Mouse (Mus musculus) brown adipose tissue, adult 24 weeks (tissue): Measurements from ENCODE around the gene Frmpd3. TPM values are rescaled to one million over a fixed set of nuclear protein-coding genes. Genes with fewer than 3 reads are reported as not detected.
"Not testable (repeated sequence)": the region's sequence is repeated elsewhere in the genome, so short reads cannot be mapped to it uniquely, and the experiment has no call there.

Experiments used
- H3K27ac ChIP-seq: fragments of 200-500 bp; replicated peaks from 2 replicates; pipeline ENCODE4 v1.5.1; 2012; ENCODE audit warnings: low read depth, mild to moderate bottlenecking, low read length
- H3K4me1 ChIP-seq: fragments of 200-500 bp; 2 replicates; pipeline ENCODE4 v1.6.1; 2012; ENCODE audit warnings: low read length, mixed read lengths; ENCODE audit not compliant: control insufficient read depth, insufficient read depth, insufficient read length
- H3K4me3 ChIP-seq: fragments of 200-500 bp; 2 replicates; pipeline ENCODE4 v1.5.1; 2012; ENCODE audit warnings: low read depth, mild to moderate bottlenecking, low read length, moderate library complexity; ENCODE audit not compliant: insufficient read depth
- polyA plus RNA-seq: library from polyadenylated mRNA; stranded (reverse); fragments of >200 nt; gene quantifications from 2 replicates; pipeline ENCODE4 v1.2.4, GENCODE M21; 2012; ENCODE audit not compliant: missing spikeins, insufficient read depth, insufficient read length

The Frmpd3 gene
- 4.0 and 4.1 TPM in 2 replicates for polyA plus RNA-seq

GRCm38 (mm10) chrX:140341656-140342392 lies at the start of gene Frmpd3:
Gene Frmpd3 (plus strand): TSS chrX:140342263.
- Histone ChIP-seq H3K4me1 (no peaks in the 10 kb centered on the region), H3K4me3 (no peak within 1 kb of the TSS), H3K27ac (no peak within 1 kb of the TSS)

- Histone ChIP-seq H3K4me3 (no peak overlapping the region), H3K27ac (no peak overlapping the region), H3K4me1 (no peaks in the 10 kb centered on the region)
Observed at GRCm38 (mm10) chrX:140303731-140304130, 38.3 kb upstream of the Frmpd3 start.

GRCm38 (mm10) chrX:140305652-140306051 lies 36.4 kb upstream of the Frmpd3 start:
- H3K4me1 ChIP-seq: no peaks in the 10 kb centered on the region
- H3K4me3 ChIP-seq: no peak overlapping the region
- H3K27ac ChIP-seq: no peak overlapping the region

GRCm38 (mm10) chrX:140317931-140318330 lies 24.1 kb upstream of the Frmpd3 start:
- Histone ChIP-seq H3K4me1 (no peaks in the 10 kb centered on the region), H3K4me3 (no peak overlapping the region), H3K27ac (no peak overlapping the region)

GRCm38 (mm10) chrX:140319131-140319530 lies 22.9 kb upstream of the Frmpd3 start:
- Histone ChIP-seq H3K4me1 (no peaks in the 10 kb centered on the region), H3K27ac (no peak overlapping the region), H3K4me3 (no peak overlapping the region)

- not testable (repeated sequence) for H3K27ac ChIP-seq, H3K4me3 ChIP-seq, H3K4me1 ChIP-seq
Observed at GRCm38 (mm10) chrX:140320671-140321070, 21.4 kb upstream of the Frmpd3 start.

- H3K4me1 ChIP-seq: no peaks in the 10 kb centered on the region
- H3K4me3 ChIP-seq: no peak overlapping the region
- H3K27ac ChIP-seq: no peak overlapping the region
Observed at GRCm38 (mm10) chrX:140342393-140343163, 515 bp downstream of the Frmpd3 start.

GRCm38 (mm10) chrX:140375628-140376027 lies 33.6 kb downstream of the Frmpd3 start:
- Histone ChIP-seq H3K4me1 (no peaks in the 10 kb centered on the region), H3K4me3 (no peak overlapping the region), H3K27ac (no peak overlapping the region)

GRCm38 (mm10) chrX:140399986-140400385 lies 57.9 kb downstream of the Frmpd3 start:
- Histone ChIP-seq H3K4me1 (no peaks in the 10 kb centered on the region), H3K4me3 (no peak overlapping the region), H3K27ac (no peak overlapping the region)

GRCm38 (mm10) chrX:140402904-140403303 lies 60.8 kb downstream of the Frmpd3 start:
- H3K4me3 ChIP-seq: no peak overlapping the region
- no peak overlapping the region for H3K27ac ChIP-seq

GRCm38 (mm10) chrX:140406079-140406478 lies 64.0 kb downstream of the Frmpd3 start:
- Histone ChIP-seq H3K4me3 (no peak overlapping the region), H3K4me1 (no peaks in the 10 kb centered on the region), H3K27ac (no peak overlapping the region)

More at GRCm38 (mm10) chrX:140402904-140403303, 60.8 kb downstream of the Frmpd3 start:
- no peaks in the 10 kb centered on the region for H3K4me1 ChIP-seq

GRCm38 (mm10) chrX:140406501-140406900 lies 64.4 kb downstream of the Frmpd3 start:
- Histone ChIP-seq H3K4me3 (no peak overlapping the region), H3K27ac (no peak overlapping the region), H3K4me1 (no peaks in the 10 kb centered on the region)

- no peaks in the 10 kb centered on the region for H3K4me1 ChIP-seq
- no peak overlapping the region for H3K27ac ChIP-seq
- no peak overlapping the region for H3K4me3 ChIP-seq
Observed at GRCm38 (mm10) chrX:140407593-140407992, 65.5 kb downstream of the Frmpd3 start.

- Histone ChIP-seq H3K4me1 (no peaks in the 10 kb centered on the region), H3K4me3 (no peak overlapping the region), H3K27ac (no peak overlapping the region)
Observed at GRCm38 (mm10) chrX:140418467-140418866, 76.4 kb downstream of the Frmpd3 start.

GRCm38 (mm10) chrX:140427124-140427523 lies 85.1 kb downstream of the Frmpd3 start:
- H3K4me3 ChIP-seq: no peak overlapping the region

GRCm38 (mm10) chrX:140428252-140428651 lies 86.2 kb downstream of the Frmpd3 start:
- no peaks in the 10 kb centered on the region for H3K4me1 ChIP-seq
- no peak overlapping the region for H3K27ac ChIP-seq
- H3K4me3 ChIP-seq: no peak overlapping the region

More at GRCm38 (mm10) chrX:140427124-140427523, 85.1 kb downstream of the Frmpd3 start:
- Histone ChIP-seq H3K27ac (no peak overlapping the region), H3K4me1 (no peaks in the 10 kb centered on the region)
